Mouse (Mus musculus) C2C12 (cell line): Measurements from ENCODE around the gene Rassf3. TPM values are rescaled to one million over a fixed set of nuclear protein-coding genes. Genes with fewer than 3 reads are reported as not detected.

Experiments used
- H3K27me3 ChIP-seq: one replicate; pipeline ENCODE4 v1.6.1; 2011; ENCODE audit not compliant: control insufficient read depth, insufficient read depth, insufficient read length
- H3K36me3 ChIP-seq: one replicate; pipeline ENCODE4 v1.6.1; 2011; ENCODE audit not compliant: control insufficient read depth, insufficient read depth
- H3K4me3 ChIP-seq: one replicate; pipeline ENCODE4 v1.5.1; 2011; ENCODE audit warnings: mild to moderate bottlenecking, control low read depth; ENCODE audit not compliant: poor library complexity, insufficient read depth, severe bottlenecking
- H3K79me2 ChIP-seq: one replicate; pipeline ENCODE4 v1.6.1; 2011; ENCODE audit not compliant: control insufficient read depth, insufficient read depth
- H3K79me3 ChIP-seq: one replicate; pipeline ENCODE4 v1.6.1; 2011; ENCODE audit warnings: low read depth, control low read depth
- H3ac ChIP-seq: one replicate; pipeline ENCODE3; 2011; ENCODE audit warnings: low read depth; ENCODE audit not compliant: control insufficient read depth, insufficient read length
- CEBPB ChIP-seq: IDR thresholded peaks from one replicate; pipeline ENCODE4 v1.6.1; 2011; ENCODE audit warnings: low read depth, mild to moderate bottlenecking, control low read depth, moderate library complexity
- CTCF ChIP-seq: IDR thresholded peaks from one replicate; pipeline ENCODE4 v1.5.1; 2011; ENCODE audit not compliant: control insufficient read depth, insufficient read depth, insufficient read length
- FOSL1 ChIP-seq: IDR thresholded peaks from one replicate; pipeline ENCODE4 v1.8.0; 2011; ENCODE audit warnings: mild to moderate bottlenecking, low read length; ENCODE audit not compliant: poor library complexity, insufficient read depth, severe bottlenecking
- MAX ChIP-seq: IDR thresholded peaks from one replicate; pipeline ENCODE4 v1.6.1; 2011; ENCODE audit warnings: mild to moderate bottlenecking, control low read depth
- MYOD1 ChIP-seq: IDR thresholded peaks from one replicate; pipeline ENCODE4 v1.6.1; 2011; ENCODE audit warnings: low read depth; ENCODE audit not compliant: control insufficient read depth, insufficient read length
- MYOG ChIP-seq: IDR thresholded peaks from one replicate; pipeline ENCODE4 v1.6.1; 2011; ENCODE audit not compliant: control insufficient read depth, insufficient read length; ENCODE audit errors: extremely low read depth
- USF1 ChIP-seq: IDR thresholded peaks from one replicate; pipeline ENCODE4 v1.6.1; 2011; ENCODE audit warnings: low read depth, mild to moderate bottlenecking, control low read depth, moderate library complexity
- polyA plus RNA-seq: library from polyadenylated mRNA; unstranded; fragments of >200 nt; fragmentation: generic; extraction: Trizol; gene quantifications from one replicate; pipeline ENCODE4 v1.2.1, GENCODE M21; 2012; ENCODE audit warnings: missing spikeins

Gene Rassf3
- polyA plus RNA-seq, 1 experiment: 8.9 TPM

- Histone ChIP-seq H3K4me3 (no peak overlapping the region), H3K36me3 (peaks cover 78% of the 10 kb centered on the region), H3K79me2 (no peaks in the 10 kb centered on the region), H3K27me3 (no peaks in the 10 kb centered on the region), H3ac (no peak overlapping the region), H3K79me3 (no peaks in the 10 kb centered on the region)
- no peak for TF ChIP-seq MAX
- no peak for TF ChIP-seq FOSL1
- no peak for TF ChIP-seq USF1
- TF ChIP-seq MYOG: no peak
- no peak for TF ChIP-seq CTCF
- no peak for TF ChIP-seq MYOD1
- no peak for TF ChIP-seq CEBPB
Observed at GRCm38 (mm10) chr10:121391901-121392300, 84.2 kb downstream of the Rassf3 start.

GRCm38 (mm10) chr10:121390602-121391001, 85.5 kb downstream of the Rassf3 start:
- Histone ChIP-seq H3K79me3 (no peaks in the 10 kb centered on the region), H3K79me2 (no peaks in the 10 kb centered on the region), H3K4me3 (no peak overlapping the region), H3K36me3 (peaks cover 86% of the 10 kb centered on the region), H3ac (no peak overlapping the region), H3K27me3 (no peaks in the 10 kb centered on the region)
- TF ChIP-seq MYOG (no peak), FOSL1 (no peak), CEBPB (no peak), USF1 (no peak), MAX (no peak), CTCF (no peak), MYOD1 (no peak)

GRCm38 (mm10) chr10:121386347-121386746, 89.8 kb downstream of the Rassf3 start:
- Histone ChIP-seq H3K27me3 (no peaks in the 10 kb centered on the region), H3ac (no peak overlapping the region), H3K36me3 (peaks cover 85% of the 10 kb centered on the region), H3K4me3 (no peak overlapping the region), H3K79me3 (no peaks in the 10 kb centered on the region), H3K79me2 (no peaks in the 10 kb centered on the region)
- TF ChIP-seq FOSL1 (no peak), MAX (no peak), USF1 (no peak), MYOD1 (no peak), MYOG (no peak), CTCF (no peak), CEBPB (no peak)

- no peak for TF ChIP-seq FOSL1
- no peak for TF ChIP-seq CEBPB
- no peak for TF ChIP-seq MAX
- TF ChIP-seq CTCF: no peak
- no peak for TF ChIP-seq MYOD1
- TF ChIP-seq MYOG: no peak
- no peak for TF ChIP-seq USF1
- H3K4me3 ChIP-seq: no peak overlapping the region
- H3K36me3 ChIP-seq: peaks cover 83% of the 10 kb centered on the region
- no peak overlapping the region for H3ac ChIP-seq
- no peaks in the 10 kb centered on the region for H3K27me3 ChIP-seq
- no peaks in the 10 kb centered on the region for H3K79me3 ChIP-seq
- no peaks in the 10 kb centered on the region for H3K79me2 ChIP-seq
Observed at GRCm38 (mm10) chr10:121385695-121386094, 90.5 kb downstream of the Rassf3 start.

- TF ChIP-seq MYOG: no peak
- TF ChIP-seq FOSL1: no peak
- TF ChIP-seq CEBPB: no peak
- TF ChIP-seq MAX: no peak
- TF ChIP-seq CTCF: no peak
- TF ChIP-seq MYOD1: no peak
- Histone ChIP-seq H3K36me3 (peaks cover 85% of the 10 kb centered on the region), H3K4me3 (no peak overlapping the region), H3ac (no peak overlapping the region), H3K79me3 (no peaks in the 10 kb centered on the region), H3K79me2 (no peaks in the 10 kb centered on the region), H3K27me3 (no peaks in the 10 kb centered on the region)
Observed at GRCm38 (mm10) chr10:121384710-121385109, 91.4 kb downstream of the Rassf3 start.

- Histone ChIP-seq H3K4me3 (no peak overlapping the region), H3K79me2 (no peaks in the 10 kb centered on the region), H3K79me3 (no peaks in the 10 kb centered on the region), H3K36me3 (peaks cover 86% of the 10 kb centered on the region), H3ac (no peak overlapping the region), H3K27me3 (no peaks in the 10 kb centered on the region)
- no peak for TF ChIP-seq USF1
- no peak for TF ChIP-seq FOSL1
- TF ChIP-seq MAX: no peak
- no peak for TF ChIP-seq CEBPB
Observed at GRCm38 (mm10) chr10:121381280-121381679, 94.9 kb downstream of the Rassf3 start.
